Mouse (Mus musculus) heart, embryonic 13.5 days (tissue): Measurements from ENCODE around the gene Wdr19. TPM values are rescaled to one million over a fixed set of nuclear protein-coding genes. Genes with fewer than 3 reads are reported as not detected.

ENCODE experiments used
- ATAC-seq: fragments of 200-750 bp; cut with Nextera tagmentation; 2 replicates; pipeline ENCODE4 v1.8.0; 2017; ENCODE audit warnings: moderate TSS enrichment; ENCODE audit not compliant: insufficient number of reproducible peaks, low FRiP score, low TSS enrichment; ENCODE audit errors: extremely low read depth
- H3K27ac ChIP-seq: fragments of 300-500 bp; sonication (generic); replicated peaks from 2 replicates; pipeline ENCODE4 v1.5.1; 2015; ENCODE audit warnings: moderate library complexity, mild to moderate bottlenecking, inconsistent platforms
- H3K27me3 ChIP-seq: fragments of 300-500 bp; sonication (generic); replicated peaks from 2 replicates; pipeline ENCODE4 v1.6.1; 2015; ENCODE audit warnings: mild to moderate bottlenecking, inconsistent platforms
- H3K36me3 ChIP-seq: fragments of 300-500 bp; sonication (generic); 2 replicates; pipeline ENCODE4 v1.6.1; 2015; ENCODE audit warnings: mild to moderate bottlenecking, inconsistent platforms
- H3K4me1 ChIP-seq: fragments of 300-500 bp; sonication (generic); 2 replicates; pipeline ENCODE4 v1.6.1; 2015; ENCODE audit warnings: inconsistent platforms
- H3K4me2 ChIP-seq: fragments of 300-500 bp; sonication (generic); 2 replicates; pipeline ENCODE4 v1.6.1; 2015; ENCODE audit warnings: inconsistent platforms, mild to moderate bottlenecking, moderate library complexity
- H3K4me3 ChIP-seq: fragments of 300-500 bp; sonication (generic); 2 replicates; pipeline ENCODE4 v1.5.1; 2015; ENCODE audit warnings: moderate library complexity, mild to moderate bottlenecking, inconsistent platforms
- H3K9ac ChIP-seq: fragments of 300-500 bp; sonication (generic); 2 replicates; pipeline ENCODE4 v1.6.1; 2015; ENCODE audit warnings: inconsistent platforms, mild to moderate bottlenecking, moderate library complexity
- H3K9me3 ChIP-seq: fragments of 300-500 bp; sonication (generic); 2 replicates; pipeline ENCODE4 v1.6.1; 2016; ENCODE audit warnings: inconsistent platforms
- WGBS: fragments of 180-500 bp; shearing (Covaris S2); methylation state at CpG from one replicate; pipeline ENCODE4 v1.1.7; 2015; ENCODE audit warnings: mixed read lengths; 5-methylcytosine and 5-hydroxymethylcytosine counted together
- polyA plus RNA-seq: library from polyadenylated mRNA; unstranded; fragments of >200 nt; fragmentation: Nextera tagmentation; extraction: Ambion mirVana; gene quantifications from 2 replicates; pipeline ENCODE4 v1.2.1, GENCODE M21; 2015

Gene Wdr19
- polyA plus RNA-seq, 1 experiment from 2014 or later = 6.2 TPM

DNA sequence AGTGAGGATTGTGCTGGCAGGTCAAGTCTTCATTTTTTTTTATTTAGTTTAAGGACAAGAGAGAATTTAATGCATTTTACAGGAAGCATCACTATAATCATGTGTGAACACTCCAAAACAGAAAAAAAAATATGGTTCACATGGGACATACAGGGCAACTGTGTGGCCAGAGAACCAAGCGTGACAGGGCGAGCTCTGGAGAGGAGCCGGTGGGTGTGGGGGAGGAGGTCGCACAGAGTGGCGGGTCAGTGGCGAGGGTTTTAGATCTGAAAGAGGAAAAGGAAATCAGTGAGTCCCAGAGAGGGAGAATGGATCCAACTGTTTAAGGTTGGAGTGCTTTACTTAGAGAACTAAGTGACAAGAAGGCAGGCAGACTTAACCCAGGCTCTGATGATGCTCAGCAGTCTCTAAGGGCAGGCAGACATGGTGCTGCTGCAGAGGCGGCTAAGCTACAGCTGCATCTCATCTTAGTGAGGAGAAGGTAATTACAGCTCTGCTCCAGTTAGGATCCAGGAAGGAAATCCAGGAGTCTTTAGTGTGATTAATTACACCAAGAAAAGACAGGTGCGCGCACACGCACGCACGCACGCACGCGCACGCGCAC lies 35.9 kb upstream of the Wdr19 start:
- Histone ChIP-seq H3K9ac (no peak overlapping the region), H3K9me3 (no peaks in the 10 kb centered on the region), H3K27me3 (no peaks in the 10 kb centered on the region), H3K4me1 (peaks cover 6% of the 10 kb centered on the region), H3K36me3 (peaks cover 59% of the 10 kb centered on the region), H3K27ac (no peak overlapping the region), H3K4me2 (no peak overlapping the region), H3K4me3 (no peak overlapping the region)
- WGBS = 83% methylated on average over 17 of the region's 17 CpGs
- no peak for ATAC-seq

DNA sequence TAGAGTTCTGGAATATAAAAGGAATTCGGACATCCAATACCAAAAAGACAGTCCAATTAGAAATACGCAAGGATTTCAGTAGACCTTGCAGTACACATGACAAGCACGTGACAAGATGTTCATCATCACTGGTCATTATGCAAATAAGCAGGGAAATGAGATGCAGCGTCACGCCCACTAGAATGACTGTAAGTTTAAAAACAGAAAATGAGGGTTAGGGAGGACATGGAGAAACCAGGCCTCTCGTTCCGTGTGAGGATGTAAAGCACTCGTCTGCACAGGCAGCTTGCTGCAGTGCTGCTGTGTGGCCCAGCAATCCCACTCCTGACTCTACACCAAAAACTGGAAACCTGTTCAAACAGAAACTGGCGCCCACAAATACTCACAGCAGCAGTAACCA lies 29.3 kb upstream of the Wdr19 start:
- 81% methylated on average over 9 of the region's 9 CpGs for WGBS
- no peak overlapping the region for H3K27ac ChIP-seq
- peaks cover 12% of the 10 kb centered on the region for H3K4me1 ChIP-seq
- H3K27me3 ChIP-seq = no peaks in the 10 kb centered on the region
- no peak overlapping the region for H3K4me2 ChIP-seq
- no peak for ATAC-seq
- H3K36me3 ChIP-seq = peaks cover 6% of the 10 kb centered on the region; the same call in 1 of the 2 replicates
- H3K9ac ChIP-seq = no peak overlapping the region
- H3K4me3 ChIP-seq = no peak overlapping the region
- H3K9me3 ChIP-seq = no peaks in the 10 kb centered on the region

DNA sequence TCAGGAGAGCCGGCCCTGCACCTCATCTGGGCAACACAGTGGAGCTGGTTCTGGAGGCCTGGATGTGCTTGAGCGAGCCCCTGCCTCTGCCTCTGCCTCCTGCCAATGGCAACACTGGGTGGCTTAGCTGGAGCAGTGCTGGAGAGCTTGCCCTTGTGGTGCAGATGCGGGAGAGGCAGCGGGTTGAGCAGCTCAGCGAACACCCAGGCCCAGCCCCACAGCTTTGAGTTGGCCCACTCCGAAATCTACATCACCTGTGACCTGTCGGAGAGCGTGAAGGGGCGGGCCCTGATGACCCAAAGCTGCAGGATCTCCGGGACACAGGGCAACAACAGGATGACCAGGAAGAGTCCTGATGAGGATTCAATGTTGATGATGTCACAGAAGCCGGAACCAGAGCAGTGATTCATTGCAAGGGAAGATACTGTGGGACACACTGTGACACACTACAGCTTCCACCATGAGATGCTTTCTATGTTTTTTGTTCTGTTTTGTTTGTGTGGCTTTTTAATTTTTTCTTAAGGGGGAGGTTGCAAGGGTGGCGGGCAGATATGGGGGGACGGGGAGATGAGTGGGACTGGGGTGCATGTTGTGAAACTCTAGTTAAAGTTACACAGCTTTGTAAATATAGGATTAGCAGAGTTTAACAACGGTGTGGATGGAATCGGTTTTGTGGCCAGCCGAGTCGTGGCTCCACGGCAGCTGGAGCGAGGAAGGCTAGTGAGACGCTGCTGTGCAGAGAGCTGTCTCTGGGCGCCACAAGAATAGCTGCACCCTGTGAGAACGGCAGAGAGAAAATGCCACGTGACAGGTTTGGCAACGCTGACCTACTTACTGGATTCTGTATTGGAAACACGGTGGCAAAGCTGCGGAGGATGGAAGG lies 24.2 kb upstream of the Wdr19 start:
- Histone ChIP-seq H3K36me3 (no peaks in the 10 kb centered on the region), H3K9ac (peak overlapping the region; percentile 52), H3K9me3 (no peaks in the 10 kb centered on the region), H3K4me3 (no peak overlapping the region), H3K27ac (0 out of 2 replicates have a peak overlapping the region, but pooled peaks have one; percentile 84), H3K4me1 (peaks cover 30% of the 10 kb centered on the region), H3K27me3 (no peaks in the 10 kb centered on the region), H3K4me2 (peak overlapping the region; percentile 47)
- no peak for ATAC-seq
- WGBS = 60% methylated on average over 26 of the region's 26 CpGs

DNA sequence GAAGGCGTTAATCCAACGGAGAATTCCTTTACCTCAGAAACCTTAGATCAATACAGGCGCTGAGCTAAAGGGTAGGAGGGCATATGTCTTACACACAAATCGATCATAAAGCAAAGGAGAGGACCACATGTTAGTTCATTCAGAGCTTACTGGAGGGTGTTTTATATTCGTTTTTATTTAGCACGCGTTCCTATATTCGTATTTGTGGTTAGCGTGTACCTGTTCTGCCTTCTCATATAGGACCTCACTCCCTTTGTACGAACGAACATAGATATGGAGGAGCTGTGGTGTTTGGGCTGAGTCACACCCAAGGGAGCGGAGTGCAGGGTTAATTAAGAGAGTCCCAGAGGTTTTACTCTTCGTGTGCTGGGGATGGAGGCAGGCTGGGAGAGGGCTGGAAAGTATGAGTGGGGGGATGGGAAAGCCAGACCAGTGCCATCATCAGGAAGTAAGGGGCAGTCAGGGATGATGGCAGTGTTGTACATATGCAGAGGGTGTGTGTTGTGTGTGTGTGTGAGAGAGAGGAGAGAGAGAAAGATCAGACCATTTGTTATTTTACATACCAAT lies 23.5 kb upstream of the Wdr19 start:
- ATAC-seq = no peak
- WGBS = 64% methylated on average over 13 of the region's 13 CpGs
- Histone ChIP-seq H3K4me2 (peak overlapping the region; percentile 47), H3K9ac (peak overlapping the region; percentile 52), H3K27ac (peak overlapping the region; percentile 84), H3K4me1 (peaks cover 35% of the 10 kb centered on the region), H3K27me3 (no peaks in the 10 kb centered on the region), H3K9me3 (no peaks in the 10 kb centered on the region), H3K36me3 (no peaks in the 10 kb centered on the region), H3K4me3 (no peak overlapping the region)

GRCm38 (mm10) chr5:65177026-65177514 lies 22.4 kb upstream of the Wdr19 start:
- peak; percentile 35; the same call in 1 of the 2 replicates for ATAC-seq
- Histone ChIP-seq H3K27ac (peak overlapping the region; percentile 84), H3K4me2 (peak overlapping the region; percentile 46), H3K36me3 (no peaks in the 10 kb centered on the region), H3K9me3 (no peaks in the 10 kb centered on the region), H3K9ac (peak overlapping the region; percentile 48; the same call in 1 of the 2 replicates), H3K4me1 (peaks cover 44% of the 10 kb centered on the region), H3K27me3 (no peaks in the 10 kb centered on the region), H3K4me3 (no peak overlapping the region)
- WGBS = 12% methylated on average over 11 of the region's 11 CpGs

DNA sequence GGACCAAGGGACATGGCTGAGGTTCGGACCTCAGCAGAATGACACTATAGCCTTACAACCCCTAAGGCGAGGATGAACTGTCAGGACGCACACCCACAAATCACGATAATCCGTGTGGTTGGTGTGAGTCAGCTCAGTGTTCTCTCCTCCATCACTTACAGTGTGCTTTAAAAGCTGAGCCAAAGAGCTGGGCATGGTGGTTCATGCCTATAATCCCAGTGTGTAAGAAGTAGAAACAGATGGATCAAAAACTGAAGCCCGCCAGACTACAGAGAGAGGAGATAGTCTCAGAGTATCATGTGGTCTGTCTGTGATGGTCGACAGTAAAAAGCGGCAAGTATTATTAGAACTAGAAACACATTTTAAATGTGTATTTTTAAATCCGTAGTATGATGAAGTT lies 21.0 kb upstream of the Wdr19 start:
- no peak for ATAC-seq
- no peaks in the 10 kb centered on the region for H3K9me3 ChIP-seq
- 83% methylated on average over 9 of the region's 9 CpGs for WGBS
- H3K4me3 ChIP-seq = no peak overlapping the region
- no peak overlapping the region for H3K9ac ChIP-seq
- H3K4me2 ChIP-seq = no peak overlapping the region
- H3K4me1 ChIP-seq = peaks cover 50% of the 10 kb centered on the region
- no peak overlapping the region for H3K27ac ChIP-seq
- H3K27me3 ChIP-seq = no peaks in the 10 kb centered on the region
- H3K36me3 ChIP-seq = no peaks in the 10 kb centered on the region

GRCm38 (mm10) chr5:65181160-65181793 lies 18.2 kb upstream of the Wdr19 start:
- Histone ChIP-seq H3K36me3 (no peaks in the 10 kb centered on the region), H3K27ac (peak overlapping the region; percentile 92), H3K4me2 (peak overlapping the region; percentile 54), H3K9me3 (no peaks in the 10 kb centered on the region), H3K4me3 (no peak overlapping the region), H3K4me1 (peaks cover 48% of the 10 kb centered on the region), H3K9ac (no peak overlapping the region), H3K27me3 (no peaks in the 10 kb centered on the region)
- 47% methylated on average over 21 of the region's 21 CpGs for WGBS
- peak; percentile 48; the same call in 1 of the 2 replicates for ATAC-seq

- H3K27ac ChIP-seq = peak overlapping the region; percentile 92
Observed at GRCm38 (mm10) chr5:65181794-65182169, 17.7 kb upstream of the Wdr19 start.

DNA sequence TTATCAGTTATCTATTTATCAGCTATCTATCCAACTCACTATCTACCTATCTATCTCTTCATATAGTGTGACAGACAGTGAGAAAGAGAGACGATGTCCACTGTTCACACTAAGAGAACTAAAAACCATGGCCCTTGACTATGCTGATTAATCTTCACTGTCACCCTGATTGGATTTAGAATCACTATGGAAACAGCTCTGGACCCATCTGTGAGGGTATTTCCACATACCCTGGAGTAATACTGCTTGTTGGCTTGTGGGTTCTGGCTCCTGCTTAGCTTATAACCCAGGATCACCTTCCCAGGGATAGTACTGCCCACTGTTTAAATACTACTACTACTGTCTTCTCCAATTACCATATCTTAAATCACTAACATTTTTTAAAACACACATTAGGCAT lies 17.2 kb upstream of the Wdr19 start:
- H3K4me2 ChIP-seq = no peak overlapping the region
- no peak overlapping the region for H3K9ac ChIP-seq
- H3K27me3 ChIP-seq = no peaks in the 10 kb centered on the region
- H3K36me3 ChIP-seq = no peaks in the 10 kb centered on the region
- H3K4me1 ChIP-seq = peaks cover 40% of the 10 kb centered on the region
- no peak overlapping the region for H3K4me3 ChIP-seq
- H3K27ac ChIP-seq = no peak overlapping the region
- WGBS = 74% methylated on average over 1 of the region's 1 CpGs
- H3K9me3 ChIP-seq = no peaks in the 10 kb centered on the region
- no peak for ATAC-seq

More at GRCm38 (mm10) chr5:65181794-65182169, 17.7 kb upstream of the Wdr19 start:
- Histone ChIP-seq H3K9ac (no peak overlapping the region), H3K27me3 (no peaks in the 10 kb centered on the region), H3K4me2 (peak overlapping the region; percentile 54), H3K9me3 (no peaks in the 10 kb centered on the region), H3K4me1 (peaks cover 45% of the 10 kb centered on the region), H3K36me3 (no peaks in the 10 kb centered on the region), H3K4me3 (no peak overlapping the region)
- WGBS = 41% methylated on average over 4 of the region's 4 CpGs
- peak; percentile 38; the same call in 1 of the 2 replicates for ATAC-seq

- no peak overlapping the region for H3K4me3 ChIP-seq
- WGBS = 86% methylated on average over 5 of the region's 5 CpGs
- H3K9ac ChIP-seq = no peak overlapping the region
- no peak for ATAC-seq
- H3K4me2 ChIP-seq = no peak overlapping the region
- H3K27me3 ChIP-seq = no peaks in the 10 kb centered on the region
- no peak overlapping the region for H3K27ac ChIP-seq
- H3K36me3 ChIP-seq = no peaks in the 10 kb centered on the region
- H3K9me3 ChIP-seq = peaks cover 15% of the 10 kb centered on the region
- no peaks in the 10 kb centered on the region for H3K4me1 ChIP-seq
Observed at GRCm38 (mm10) chr5:65191601-65192000, 7.9 kb upstream of the Wdr19 start.

DNA sequence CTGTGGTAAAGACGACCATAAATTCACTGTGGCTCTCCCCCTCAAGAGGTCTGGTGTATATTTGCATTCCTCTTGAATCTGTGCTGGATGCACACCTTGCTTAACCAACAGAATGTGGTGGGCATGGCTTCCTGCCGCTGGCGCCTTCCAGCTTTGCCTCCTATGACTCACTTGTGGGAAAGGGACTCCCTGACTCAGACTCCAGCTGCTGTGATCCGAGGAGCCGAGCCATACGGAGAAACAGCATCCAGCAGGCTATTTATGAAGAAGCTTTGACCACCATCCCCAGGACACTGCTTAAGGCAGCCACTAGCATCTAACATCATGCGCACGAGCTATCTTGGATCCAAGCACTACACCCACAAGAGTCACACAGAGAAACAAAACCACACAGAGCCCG lies 5.1 kb upstream of the Wdr19 start:
- Histone ChIP-seq H3K4me2 (no peak overlapping the region), H3K4me3 (no peak overlapping the region), H3K9me3 (peaks cover 14% of the 10 kb centered on the region), H3K9ac (no peak overlapping the region), H3K36me3 (no peaks in the 10 kb centered on the region), H3K27ac (no peak overlapping the region), H3K4me1 (peaks cover 3% of the 10 kb centered on the region; the same call in 1 of the 2 replicates), H3K27me3 (no peaks in the 10 kb centered on the region)
- 76% methylated on average over 9 of the region's 9 CpGs for WGBS
- ATAC-seq = no peak
